Mouse (Mus musculus): ENCODE data around the gene Il1b. TPM values are rescaled to one million over a fixed set of nuclear protein-coding genes. Genes with fewer than 3 reads are reported as not detected.

Gene Il1b
- not detected in 2 replicates for polyA plus RNA-seq (2014; fragmentation: Nextera tagmentation; extraction: Ambion mirVana)

DNA sequence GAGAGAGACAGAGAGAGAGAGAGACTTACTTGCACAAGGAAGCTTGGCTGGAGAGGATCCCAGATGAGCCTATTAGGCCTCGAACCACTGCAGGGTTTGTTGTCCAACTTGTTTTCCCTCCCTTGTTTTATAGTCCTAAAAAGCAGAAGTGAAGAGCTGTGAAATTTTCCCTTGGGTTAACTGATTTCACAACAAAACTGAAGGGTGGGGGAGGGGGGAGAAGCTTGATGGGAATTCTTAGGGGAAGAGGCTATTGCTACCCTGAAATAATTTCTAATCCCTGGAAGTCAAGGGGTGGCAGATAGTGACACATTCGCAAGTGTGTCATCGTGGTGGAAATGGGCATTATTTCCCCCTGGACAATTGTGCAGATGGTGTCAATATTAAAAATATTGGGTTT is at the start of gene Il1b:
Gene Il1b (minus strand): TSS at position 101 of the 400 bp plus-strand sequence.
- DNase-seq, result no peak
- TF ChIP-seq CTCF (IDR thresholded peaks at IDR 0.05; ENCODE audit: low read depth), result no peak
- Histone ChIP-seq H3K4me2 (no peak within 1 kb of the TSS), H3K4me1 (ENCODE audit: insufficient read depth) (no peaks in the 10 kb centered on the region), H3K9me3 (ENCODE audit: low read depth, low read length) (no peaks in the 10 kb centered on the region), H3K9ac (no peak within 1 kb of the TSS), H3K4me3 (ENCODE audit: low read depth, low read length) (no peak within 1 kb of the TSS), H3K27me3 (ENCODE audit: insufficient read depth, low read length) (no peaks in the 10 kb centered on the region), H3K36me3 (ENCODE audit: insufficient read depth) (no peaks in the 10 kb centered on the region), H3K27ac (ENCODE audit: low read depth) (no peak within 1 kb of the TSS)
- 85% methylated on average over 3 of the region's 3 CpGs for WGBS
- no peak for ATAC-seq (ENCODE audit: insufficient read depth)

DNA sequence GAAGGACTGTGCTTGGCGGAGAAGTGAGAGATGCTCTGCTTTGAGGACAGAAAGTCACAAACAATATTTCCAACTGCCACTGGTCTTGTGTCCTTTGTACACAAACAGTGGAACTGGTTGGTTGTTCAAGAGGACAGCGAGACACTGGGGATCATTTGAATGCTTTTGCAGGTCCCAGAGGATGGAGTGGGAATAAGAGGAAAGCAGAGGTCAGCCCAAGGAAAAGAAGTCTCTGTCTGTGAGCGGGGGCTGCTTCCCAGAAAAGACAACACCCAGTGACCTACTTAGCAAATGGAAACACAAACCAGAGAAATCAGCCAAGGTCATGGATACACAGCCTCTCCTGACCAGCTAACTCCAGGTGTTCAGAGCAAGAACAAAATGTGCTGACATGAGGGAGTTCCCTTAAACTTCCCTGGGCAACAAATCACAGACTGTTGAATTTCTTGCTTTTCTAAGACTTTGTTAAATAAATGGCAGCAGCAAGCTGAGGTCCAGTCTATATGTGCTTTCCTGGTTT is 48.5 kb upstream of the Il1b start:
- H3K4me3 ChIP-seq (ENCODE audit: low read depth, low read length), result no peak overlapping the region
- H3K36me3 ChIP-seq (ENCODE audit: insufficient read depth), result no peaks in the 10 kb centered on the region
- no peak overlapping the region for H3K4me2 ChIP-seq
- DNase-seq, result no peak
- ATAC-seq (ENCODE audit: insufficient read depth), result no peak
- no peak for TF ChIP-seq CTCF (IDR thresholded peaks at IDR 0.05; ENCODE audit: low read depth)
- H3K9me3 ChIP-seq (ENCODE audit: low read depth, low read length), result no peaks in the 10 kb centered on the region
- no peak overlapping the region for H3K27ac ChIP-seq (ENCODE audit: low read depth)
- H3K27me3 ChIP-seq (ENCODE audit: insufficient read depth, low read length), result no peaks in the 10 kb centered on the region
- H3K4me1 ChIP-seq (ENCODE audit: insufficient read depth), result no peaks in the 10 kb centered on the region
- WGBS, result 78% methylated on average over 3 of the region's 3 CpGs
- no peak overlapping the region for H3K9ac ChIP-seq

DNA sequence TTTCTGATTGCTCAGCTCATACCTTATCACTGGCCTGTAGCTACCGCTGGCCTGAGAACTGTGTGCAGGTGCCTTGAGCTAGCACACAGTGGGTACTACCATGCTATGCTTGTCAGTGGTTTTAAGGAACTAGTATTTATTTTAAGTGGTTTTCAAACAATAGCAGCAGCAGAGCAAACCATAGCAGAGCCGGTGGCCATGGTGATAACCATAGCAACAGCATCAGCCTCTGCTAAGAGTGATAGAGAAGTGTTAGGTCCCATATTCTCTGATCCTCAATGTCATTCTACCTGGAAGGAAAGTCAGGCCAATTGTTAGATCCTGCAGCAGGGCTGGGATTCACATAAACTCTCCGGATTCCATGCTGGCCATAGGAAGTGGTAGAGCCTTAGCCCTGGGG is 43.7 kb upstream of the Il1b start:
- TF ChIP-seq CTCF (IDR thresholded peaks at IDR 0.05; ENCODE audit: low read depth), result no peak
- H3K9me3 ChIP-seq (ENCODE audit: low read depth, low read length), result no peaks in the 10 kb centered on the region
- H3K36me3 ChIP-seq (ENCODE audit: insufficient read depth), result no peaks in the 10 kb centered on the region
- no peak overlapping the region for H3K4me3 ChIP-seq (ENCODE audit: low read depth, low read length)
- H3K9ac ChIP-seq, result no peak overlapping the region
- 80% methylated on average over 3 of the region's 3 CpGs for WGBS
- DNase-seq (no peak), ATAC-seq (ENCODE audit: insufficient read depth) (no peak)
- no peaks in the 10 kb centered on the region for H3K4me1 ChIP-seq (ENCODE audit: insufficient read depth)
- H3K27me3 ChIP-seq (ENCODE audit: insufficient read depth, low read length), result no peaks in the 10 kb centered on the region
- H3K4me2 ChIP-seq, result no peak overlapping the region
- no peak overlapping the region for H3K27ac ChIP-seq (ENCODE audit: low read depth)

DNA sequence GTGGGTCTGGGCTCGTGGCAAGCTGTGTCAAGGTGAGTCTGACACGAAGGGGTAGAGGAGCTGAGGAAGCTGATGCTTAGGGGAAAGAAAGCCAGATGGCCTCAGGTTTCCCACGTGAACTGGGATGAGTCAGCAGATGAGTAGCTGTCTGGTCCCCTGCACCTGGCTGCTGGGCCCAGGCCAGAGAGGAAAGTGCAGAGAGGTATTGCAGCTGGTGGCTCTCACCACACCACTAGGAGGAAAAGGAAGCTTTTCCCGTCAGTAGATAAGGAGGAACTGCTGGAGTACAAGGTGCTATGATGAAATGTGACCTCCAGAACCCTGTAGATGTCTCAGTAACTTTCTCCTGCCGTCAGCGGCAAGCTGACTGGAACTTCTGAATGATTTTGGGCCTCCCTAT is 42.5 kb upstream of the Il1b start:
- Histone ChIP-seq H3K9me3 (ENCODE audit: low read depth, low read length) (no peaks in the 10 kb centered on the region), H3K9ac (no peak overlapping the region), H3K4me1 (ENCODE audit: insufficient read depth) (no peaks in the 10 kb centered on the region), H3K4me3 (ENCODE audit: low read depth, low read length) (no peak overlapping the region), H3K27me3 (ENCODE audit: insufficient read depth, low read length) (no peaks in the 10 kb centered on the region), H3K4me2 (no peak overlapping the region), H3K36me3 (ENCODE audit: insufficient read depth) (no peaks in the 10 kb centered on the region), H3K27ac (ENCODE audit: low read depth) (no peak overlapping the region)
- 47% methylated on average over 6 of the region's 6 CpGs for WGBS
- DNase-seq (no peak), ATAC-seq (ENCODE audit: insufficient read depth) (no peak)
- TF ChIP-seq CTCF (IDR thresholded peaks at IDR 0.05; ENCODE audit: low read depth), result no peak

DNA sequence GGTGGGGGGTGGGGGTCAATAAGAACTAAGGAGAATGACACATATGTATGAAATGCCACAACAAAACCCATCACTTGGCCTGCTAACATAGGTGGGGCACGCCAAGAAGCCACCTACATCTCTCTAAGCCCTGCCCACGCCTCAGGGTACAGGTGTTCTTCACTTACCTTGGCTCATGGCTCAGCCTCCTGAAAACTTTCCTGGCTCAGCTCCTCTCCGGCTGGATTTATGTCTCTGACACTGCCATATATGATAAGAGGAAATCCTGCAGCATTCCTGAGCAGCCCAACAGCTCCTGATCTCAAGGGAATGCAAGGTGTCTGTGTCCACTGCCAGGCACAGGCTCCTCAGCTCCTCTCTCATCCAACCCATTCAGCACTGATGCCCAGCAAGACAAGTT is 40.7 kb upstream of the Il1b start:
- 67% methylated on average over 3 of the region's 3 CpGs for WGBS
- Histone ChIP-seq H3K27me3 (ENCODE audit: insufficient read depth, low read length) (no peaks in the 10 kb centered on the region), H3K9me3 (ENCODE audit: low read depth, low read length) (no peaks in the 10 kb centered on the region), H3K27ac (ENCODE audit: low read depth) (no peak overlapping the region), H3K9ac (no peak overlapping the region), H3K36me3 (ENCODE audit: insufficient read depth) (no peaks in the 10 kb centered on the region), H3K4me1 (ENCODE audit: insufficient read depth) (no peaks in the 10 kb centered on the region), H3K4me2 (no peak overlapping the region), H3K4me3 (ENCODE audit: low read depth, low read length) (no peak overlapping the region)
- DNase-seq (no peak), ATAC-seq (ENCODE audit: insufficient read depth) (no peak)
- no peak for TF ChIP-seq CTCF (IDR thresholded peaks at IDR 0.05; ENCODE audit: low read depth)

DNA sequence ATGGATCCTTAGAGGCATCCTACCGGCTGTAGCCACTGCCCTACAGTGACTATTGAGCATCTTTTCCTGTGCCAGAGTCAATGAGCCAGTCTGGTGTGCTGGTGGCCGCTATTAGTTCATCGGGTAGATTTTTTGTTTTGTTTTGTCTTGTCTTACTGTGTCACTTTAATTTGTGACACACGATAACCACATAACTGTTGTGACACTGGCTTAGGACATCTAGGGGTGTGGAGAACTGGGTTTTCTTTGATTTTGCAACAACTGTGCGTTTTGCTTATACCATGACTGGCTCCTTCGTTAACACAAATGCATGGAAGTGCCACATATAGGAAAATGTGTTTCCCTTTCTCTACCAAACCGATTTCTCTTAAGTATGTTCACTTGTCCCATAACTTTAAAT is 39.4 kb upstream of the Il1b start:
- H3K4me2 ChIP-seq, result no peak overlapping the region
- no peaks in the 10 kb centered on the region for H3K36me3 ChIP-seq (ENCODE audit: insufficient read depth)
- no peaks in the 10 kb centered on the region for H3K4me1 ChIP-seq (ENCODE audit: insufficient read depth)
- 84% methylated on average over 7 of the region's 7 CpGs for WGBS
- no peak overlapping the region for H3K9ac ChIP-seq
- no peak for TF ChIP-seq CTCF (IDR thresholded peaks at IDR 0.05; ENCODE audit: low read depth)
- DNase-seq (no peak), ATAC-seq (ENCODE audit: insufficient read depth) (no peak)
- no peaks in the 10 kb centered on the region for H3K9me3 ChIP-seq (ENCODE audit: low read depth, low read length)
- no peak overlapping the region for H3K4me3 ChIP-seq (ENCODE audit: low read depth, low read length)
- no peaks in the 10 kb centered on the region for H3K27me3 ChIP-seq (ENCODE audit: insufficient read depth, low read length)
- H3K27ac ChIP-seq (ENCODE audit: low read depth), result no peak overlapping the region

DNA sequence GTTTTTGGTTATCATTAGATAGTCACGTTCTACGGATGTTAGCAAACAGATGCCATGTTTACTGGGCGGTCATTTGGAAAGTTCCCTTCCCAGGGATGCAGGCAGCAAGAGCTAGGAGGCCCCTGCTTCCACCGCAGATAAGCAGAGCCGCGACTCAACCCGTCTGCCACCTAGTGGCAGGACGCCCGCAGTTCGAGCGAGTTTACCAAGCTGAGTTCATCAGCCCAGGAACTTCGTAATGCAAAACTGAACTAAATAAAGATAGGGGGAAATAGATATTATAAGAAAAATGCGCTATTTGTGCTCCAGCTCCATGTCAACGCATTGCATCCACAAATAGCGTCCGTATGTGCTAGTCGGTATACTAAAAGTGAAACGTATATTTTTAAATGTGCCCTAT is 37.5 kb upstream of the Il1b start:
- Histone ChIP-seq H3K27ac (ENCODE audit: low read depth) (no peak overlapping the region), H3K4me2 (no peak overlapping the region), H3K4me1 (ENCODE audit: insufficient read depth) (no peaks in the 10 kb centered on the region), H3K36me3 (ENCODE audit: insufficient read depth) (no peaks in the 10 kb centered on the region), H3K4me3 (ENCODE audit: low read depth, low read length) (no peak overlapping the region), H3K9me3 (ENCODE audit: low read depth, low read length) (no peaks in the 10 kb centered on the region), H3K9ac (no peak overlapping the region), H3K27me3 (ENCODE audit: insufficient read depth, low read length) (no peaks in the 10 kb centered on the region)
- TF ChIP-seq CTCF (IDR thresholded peaks at IDR 0.05; ENCODE audit: low read depth), result peak; percentile 82
- DNase-seq (peak; percentile 90), ATAC-seq (ENCODE audit: insufficient read depth) (peak; percentile 84; the same call in 1 of the 2 replicates)
- 14% methylated on average over 18 of the region's 18 CpGs for WGBS

DNA sequence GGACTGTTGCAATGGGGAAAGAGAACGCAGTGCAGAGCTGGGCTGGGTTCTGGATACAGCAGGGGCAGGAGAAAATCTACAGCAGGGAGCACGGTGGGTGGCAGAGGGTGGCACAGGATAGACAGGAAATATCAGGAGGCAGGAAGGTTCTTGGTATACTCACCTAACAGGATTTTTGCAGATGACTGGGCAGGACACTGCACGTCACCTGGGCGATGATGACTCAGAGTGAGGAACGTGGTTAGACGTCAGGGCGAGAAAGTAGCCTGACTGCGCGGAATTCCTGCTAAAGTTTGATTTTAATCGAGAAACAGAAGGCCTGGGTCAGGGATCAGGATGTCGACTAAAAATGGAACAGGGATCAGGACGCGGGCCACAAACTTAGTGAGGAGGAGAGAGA is 36.7 kb upstream of the Il1b start:
- Histone ChIP-seq H3K36me3 (ENCODE audit: insufficient read depth) (no peaks in the 10 kb centered on the region), H3K4me2 (no peak overlapping the region), H3K4me3 (ENCODE audit: low read depth, low read length) (no peak overlapping the region), H3K9me3 (ENCODE audit: low read depth, low read length) (no peaks in the 10 kb centered on the region), H3K27me3 (ENCODE audit: insufficient read depth, low read length) (no peaks in the 10 kb centered on the region), H3K27ac (ENCODE audit: low read depth) (no peak overlapping the region), H3K9ac (no peak overlapping the region), H3K4me1 (ENCODE audit: insufficient read depth) (no peaks in the 10 kb centered on the region)
- ATAC-seq (ENCODE audit: insufficient read depth), result no peak
- 87% methylated on average over 13 of the region's 13 CpGs for WGBS
- no peak for DNase-seq
- no peak for TF ChIP-seq CTCF (IDR thresholded peaks at IDR 0.05; ENCODE audit: low read depth)

Measured in lung, embryonic 14.5 days (tissue).